Mouse (Mus musculus) mouse embryonic stem cell (cell line): ENCODE data around the gene Olfr531.

Source experiments
- in situ Hi-C, 2 experiments: fragments of 300-500 bp; cut with MboI; formaldehyde crosslinking; loops; 1 replicate in 1 of 2; 3 replicates in 1 of 2; pipeline ENCODE4 v1.14.3; 2019 to 2020; ENCODE audit warnings: low sequenced_read_pairs in 2 of 2, low pct_unique_long_range_greater_than_20kb in 1 of 2, mixed read lengths in 1 of 2; ENCODE audit not compliant: unreplicated experiment in 1 of 2

Gene Olfr531

GRCm38 (mm10) chr7:140402818-140403217, at the start of gene Olfr531:
Gene Olfr531, minus strand, starts transcription at chr7:140402918.
- in situ Hi-C loops: no loop called here

- in situ Hi-C loops: no loop called here
These were observed 40.4 kb upstream of the Olfr531 start for GRCm38 (mm10) chr7:140443141-140443540.

GRCm38 (mm10) chr7:140421539-140421938, 18.8 kb upstream of the Olfr531 start, which contains the start of gene Olfr532:
Gene Olfr532, minus strand, starts transcription at chr7:140421639.
- in situ Hi-C loops: no loop called here

GRCm38 (mm10) chr7:140376911-140377310, 25.8 kb downstream of the Olfr531 start:
- in situ Hi-C loops: no loop called here

DNA sequence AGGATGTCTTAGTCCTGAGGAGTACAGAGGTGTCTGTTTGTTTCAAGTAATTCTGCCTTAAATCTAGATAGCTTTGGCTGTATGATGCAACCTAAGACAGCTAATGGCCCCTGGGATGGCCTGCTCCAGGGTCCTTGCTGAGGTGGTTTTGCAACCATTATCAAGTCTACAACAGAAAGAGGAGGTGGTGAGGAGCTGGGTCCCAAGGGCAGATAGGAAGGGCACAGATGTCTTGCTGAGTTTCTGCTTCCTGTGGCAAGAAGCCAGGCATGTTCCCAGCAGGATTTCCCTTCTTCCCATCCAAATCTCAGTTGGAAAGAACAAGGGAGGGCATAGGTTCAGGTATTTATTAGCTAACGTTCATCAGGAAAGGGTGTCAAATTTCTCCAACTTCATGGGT, 26.5 kb downstream of the Olfr531 start, which contains the start of gene Olfr530:
TSS of gene Olfr530 (minus strand) at position 101 of the 400 bp plus-strand sequence.
- in situ Hi-C loops: no loop called here

DNA sequence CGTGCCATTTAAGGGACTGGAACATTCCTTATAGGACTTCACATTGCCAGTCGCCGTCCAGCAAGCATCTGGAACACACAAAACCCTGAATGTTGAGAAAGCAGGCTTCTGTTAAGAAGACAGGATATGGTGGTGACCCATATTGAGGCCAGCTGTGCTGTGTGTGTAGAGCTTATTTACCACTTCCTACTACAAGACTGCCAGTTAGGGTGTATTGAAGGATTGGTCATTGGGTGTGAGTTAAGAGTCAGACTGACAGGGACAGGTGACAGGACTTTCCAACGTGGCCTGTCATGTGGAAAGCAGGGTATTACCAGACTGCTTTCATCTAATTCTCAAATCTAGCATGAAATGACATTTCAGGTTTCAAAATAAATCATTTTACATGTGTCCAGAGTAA, 28.4 kb downstream of the Olfr531 start:
- in situ Hi-C loops: no loop called here

GRCm38 (mm10) chr7:140361571-140361970, 41.1 kb downstream of the Olfr531 start, which contains the start of gene Olfr60:
Gene Olfr60, minus strand, starts transcription at chr7:140361671.
- in situ Hi-C loops: no loop called here
